Mouse (Mus musculus): ENCODE data around the gene Eml6. TPM values are rescaled to one million over a fixed set of nuclear protein-coding genes. Genes with fewer than 3 reads are reported as not detected.

Gene Eml6
- polyA plus RNA-seq, 1 experiment from 2014 or later = 1.1 TPM

DNA sequence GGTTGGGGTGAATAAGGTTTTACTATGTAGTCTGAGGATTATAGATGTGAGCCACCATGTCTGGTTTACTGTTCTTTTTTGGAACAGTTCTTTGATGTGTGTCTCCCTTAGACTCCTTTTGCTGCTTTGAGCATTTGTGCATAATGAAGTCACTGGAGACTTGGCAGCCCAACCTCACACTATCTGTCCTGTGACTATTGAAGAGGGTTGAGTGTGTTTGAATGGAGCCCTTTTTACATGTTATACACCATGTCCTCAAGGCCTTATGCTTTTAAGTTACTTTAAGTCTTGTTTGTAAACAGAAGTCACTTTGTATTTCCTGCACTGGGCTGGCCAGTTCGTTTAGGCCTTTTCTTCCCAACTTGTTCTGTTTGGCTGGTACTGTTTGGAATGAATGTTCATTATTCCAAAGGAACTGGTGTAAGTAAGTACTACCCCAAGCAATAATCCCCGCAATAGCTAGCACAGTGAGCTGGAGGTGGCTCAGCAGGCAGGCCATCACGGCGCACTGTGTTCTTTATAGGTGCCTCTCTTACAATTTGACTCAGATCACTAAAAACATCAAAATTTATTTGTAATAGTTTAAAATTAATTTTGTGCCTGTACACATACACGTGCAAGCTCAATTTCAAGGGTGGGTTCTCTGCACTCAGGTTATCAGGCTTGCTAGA, 280.9 kb downstream of the Eml6 start:
- ATAC-seq (ENCODE audit: insufficient read depth, low FRiP score, low TSS enrichment) (no peak), DNase-seq (ENCODE audit: low spot score) (no peak)

DNA sequence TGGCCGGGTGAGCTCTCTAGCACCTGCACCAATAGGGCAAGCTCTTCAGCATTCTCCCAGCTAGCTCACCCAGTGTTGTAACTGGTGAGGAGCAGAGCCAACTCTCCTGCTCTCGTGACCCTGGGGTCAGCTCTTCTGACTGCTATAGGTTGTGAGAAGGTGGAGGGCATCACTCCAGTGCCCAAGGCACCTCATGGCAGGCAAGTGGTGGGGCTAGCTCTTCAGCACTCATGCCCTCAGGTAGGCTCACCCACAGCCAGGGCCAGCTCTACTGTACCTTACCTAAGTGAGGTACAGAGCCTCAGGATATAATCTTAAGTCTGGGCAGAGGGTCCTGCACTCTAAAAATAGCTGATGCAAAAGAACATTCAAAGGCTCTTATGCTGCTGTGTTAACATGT, 286.1 kb downstream of the Eml6 start:
- WGBS = 91% methylated on average over 2 of the region's 2 CpGs
- DNase-seq (ENCODE audit: low spot score) (no peak), ATAC-seq (ENCODE audit: insufficient read depth, low FRiP score, low TSS enrichment) (no peak)
- Histone ChIP-seq H3K9me3 (ENCODE audit: control insufficient read depth, low read length) (no peaks in the 10 kb centered on the region), H3K4me1 (ENCODE audit: control insufficient read depth, insufficient read depth, low read length) (no peaks in the 10 kb centered on the region), H3K9ac (ENCODE audit: low read length) (no peak overlapping the region), H3K27me3 (ENCODE audit: control insufficient read depth, insufficient read depth, low read length) (no peaks in the 10 kb centered on the region), H3K4me2 (ENCODE audit: low read depth) (no peak overlapping the region), H3K4me3 (ENCODE audit: low read depth, low read length) (no peak overlapping the region), H3K36me3 (ENCODE audit: control insufficient read depth, insufficient read depth, low read length) (peaks cover 2% of the 10 kb centered on the region; the same call in 1 of the 2 replicates), H3K27ac (ENCODE audit: low read depth, low read length) (no peak overlapping the region)

More for the DNA sequence above, 280.9 kb downstream of the Eml6 start:
- no peak overlapping the region for H3K27ac ChIP-seq (ENCODE audit: low read depth, low read length)
- no peaks in the 10 kb centered on the region for H3K9me3 ChIP-seq (ENCODE audit: control insufficient read depth, low read length)
- 94% methylated on average over 5 of the region's 5 CpGs for WGBS
- no peaks in the 10 kb centered on the region for H3K4me1 ChIP-seq (ENCODE audit: control insufficient read depth, insufficient read depth, low read length)
- H3K4me3 ChIP-seq (ENCODE audit: low read depth, low read length) = no peak overlapping the region
- H3K4me2 ChIP-seq (ENCODE audit: low read depth) = no peak overlapping the region
- H3K27me3 ChIP-seq (ENCODE audit: control insufficient read depth, insufficient read depth, low read length) = no peaks in the 10 kb centered on the region
- H3K36me3 ChIP-seq (ENCODE audit: control insufficient read depth, insufficient read depth, low read length) = peaks cover 8% of the 10 kb centered on the region
- no peak overlapping the region for H3K9ac ChIP-seq (ENCODE audit: low read length)

GRCm38 (mm10) chr11:29727901-29728300, 297.9 kb downstream of the Eml6 start:
- Histone ChIP-seq H3K4me1 (ENCODE audit: control insufficient read depth, insufficient read depth, low read length) (no peaks in the 10 kb centered on the region), H3K4me2 (ENCODE audit: low read depth) (no peak overlapping the region), H3K9ac (ENCODE audit: low read length) (no peak overlapping the region), H3K36me3 (ENCODE audit: control insufficient read depth, insufficient read depth, low read length) (no peaks in the 10 kb centered on the region), H3K4me3 (ENCODE audit: low read depth, low read length) (no peak overlapping the region), H3K27me3 (ENCODE audit: control insufficient read depth, insufficient read depth, low read length) (no peaks in the 10 kb centered on the region), H3K27ac (ENCODE audit: low read depth, low read length) (no peak overlapping the region), H3K9me3 (ENCODE audit: control insufficient read depth, low read length) (no peaks in the 10 kb centered on the region)
- DNase-seq (ENCODE audit: low spot score) (no peak), ATAC-seq (ENCODE audit: insufficient read depth, low FRiP score, low TSS enrichment) (no peak)
- WGBS = 98% methylated on average over 1 of the region's 1 CpGs

DNA sequence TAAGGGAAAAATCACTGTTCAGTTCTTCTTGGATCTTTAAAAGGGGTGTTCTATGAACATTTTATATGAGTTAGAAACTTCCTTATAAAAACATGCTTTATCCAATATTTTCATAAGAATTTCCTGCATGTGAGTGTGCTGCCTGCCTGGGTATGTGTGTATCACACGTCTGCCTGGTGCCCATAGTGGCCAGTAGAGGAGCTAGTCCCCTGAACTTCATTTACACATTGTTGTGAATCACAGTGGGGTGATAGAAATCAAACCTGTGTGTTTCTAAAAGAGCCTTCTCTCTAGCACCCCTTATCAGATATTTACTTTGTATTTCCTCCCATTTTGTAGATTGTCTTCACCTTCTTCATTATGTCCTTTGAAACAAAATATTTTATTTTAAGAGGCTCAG, 300.2 kb downstream of the Eml6 start:
- Histone ChIP-seq H3K4me1 (ENCODE audit: control insufficient read depth, insufficient read depth, low read length) (no peaks in the 10 kb centered on the region), H3K9ac (ENCODE audit: low read length) (no peak overlapping the region), H3K4me3 (ENCODE audit: low read depth, low read length) (no peak overlapping the region), H3K9me3 (ENCODE audit: control insufficient read depth, low read length) (no peaks in the 10 kb centered on the region), H3K36me3 (ENCODE audit: control insufficient read depth, insufficient read depth, low read length) (no peaks in the 10 kb centered on the region), H3K27ac (ENCODE audit: low read depth, low read length) (no peak overlapping the region), H3K27me3 (ENCODE audit: control insufficient read depth, insufficient read depth, low read length) (no peaks in the 10 kb centered on the region), H3K4me2 (ENCODE audit: low read depth) (no peak overlapping the region)
- DNase-seq (ENCODE audit: low spot score) (no peak), ATAC-seq (ENCODE audit: insufficient read depth, low FRiP score, low TSS enrichment) (no peak)
- WGBS = 67% methylated on average over 1 of the region's 1 CpGs

DNA sequence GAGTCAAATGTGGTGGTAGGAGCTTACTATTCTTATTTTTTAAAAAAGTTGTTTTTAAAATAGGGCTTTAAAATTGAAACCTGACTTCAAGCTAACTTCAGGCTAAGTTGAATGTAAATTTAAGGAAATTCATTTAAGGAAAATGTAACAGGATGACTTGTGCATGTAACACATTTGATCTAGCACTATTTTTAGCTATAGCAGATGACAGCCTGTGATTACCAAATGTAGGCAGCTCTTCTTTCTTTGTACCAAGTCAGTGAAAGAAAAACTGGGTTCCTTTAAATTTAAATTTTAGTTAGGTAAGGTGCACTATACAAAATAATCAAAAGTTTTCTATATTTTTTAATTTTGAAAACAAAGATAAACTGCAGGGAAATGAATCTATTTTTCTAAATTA, 300.7 kb downstream of the Eml6 start:
- no peaks in the 10 kb centered on the region for H3K9me3 ChIP-seq (ENCODE audit: control insufficient read depth, low read length)
- no peak overlapping the region for H3K4me3 ChIP-seq (ENCODE audit: low read depth, low read length)
- no peaks in the 10 kb centered on the region for H3K36me3 ChIP-seq (ENCODE audit: control insufficient read depth, insufficient read depth, low read length)
- ATAC-seq (ENCODE audit: insufficient read depth, low FRiP score, low TSS enrichment) (no peak), DNase-seq (ENCODE audit: low spot score) (no peak)
- H3K27ac ChIP-seq (ENCODE audit: low read depth, low read length) = no peak overlapping the region
- no peak overlapping the region for H3K4me2 ChIP-seq (ENCODE audit: low read depth)
- H3K4me1 ChIP-seq (ENCODE audit: control insufficient read depth, insufficient read depth, low read length) = no peaks in the 10 kb centered on the region
- no peaks in the 10 kb centered on the region for H3K27me3 ChIP-seq (ENCODE audit: control insufficient read depth, insufficient read depth, low read length)
- no peak overlapping the region for H3K9ac ChIP-seq (ENCODE audit: low read length)

DNA sequence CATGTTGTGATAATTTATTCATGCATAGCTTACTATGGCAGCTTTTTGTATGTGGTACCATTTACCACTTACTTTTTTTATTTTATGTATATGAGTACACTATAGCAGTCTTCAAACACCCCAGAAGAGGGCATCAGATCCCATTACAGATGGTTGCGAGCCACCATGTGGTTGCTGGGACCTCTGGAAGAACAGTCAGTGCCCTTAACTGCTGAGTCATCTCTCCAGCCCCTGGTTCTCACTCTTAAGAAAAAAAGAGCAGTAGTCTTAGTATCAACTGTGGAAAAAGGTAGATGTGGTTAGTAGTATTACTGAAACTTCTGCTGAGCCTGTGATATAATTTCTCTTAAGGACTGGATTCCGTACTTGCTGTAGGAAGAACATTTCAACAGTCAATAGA, 301.6 kb downstream of the Eml6 start:
- no peak for DNase-seq (ENCODE audit: low spot score)
- H3K27ac ChIP-seq (ENCODE audit: low read depth, low read length) = no peak overlapping the region

GRCm38 (mm10) chr11:29719597-29719996, 306.2 kb downstream of the Eml6 start:
- ATAC-seq (ENCODE audit: insufficient read depth, low FRiP score, low TSS enrichment) = no peak
- DNase-seq (ENCODE audit: low spot score) = no peak
- Histone ChIP-seq H3K27ac (ENCODE audit: low read depth, low read length) (no peak overlapping the region), H3K4me1 (ENCODE audit: control insufficient read depth, insufficient read depth, low read length) (no peaks in the 10 kb centered on the region), H3K27me3 (ENCODE audit: control insufficient read depth, insufficient read depth, low read length) (no peaks in the 10 kb centered on the region), H3K4me3 (ENCODE audit: low read depth, low read length) (no peak overlapping the region), H3K9me3 (ENCODE audit: control insufficient read depth, low read length) (no peaks in the 10 kb centered on the region), H3K4me2 (ENCODE audit: low read depth) (no peak overlapping the region), H3K9ac (ENCODE audit: low read length) (no peak overlapping the region), H3K36me3 (ENCODE audit: control insufficient read depth, insufficient read depth, low read length) (no peaks in the 10 kb centered on the region)
- WGBS = 90% methylated on average over 1 of the region's 1 CpGs

More for the DNA sequence above, 301.6 kb downstream of the Eml6 start:
- Histone ChIP-seq H3K9me3 (ENCODE audit: control insufficient read depth, low read length) (no peaks in the 10 kb centered on the region), H3K4me1 (ENCODE audit: control insufficient read depth, insufficient read depth, low read length) (no peaks in the 10 kb centered on the region), H3K9ac (ENCODE audit: low read length) (no peak overlapping the region), H3K36me3 (ENCODE audit: control insufficient read depth, insufficient read depth, low read length) (no peaks in the 10 kb centered on the region), H3K4me2 (ENCODE audit: low read depth) (no peak overlapping the region), H3K27me3 (ENCODE audit: control insufficient read depth, insufficient read depth, low read length) (no peaks in the 10 kb centered on the region), H3K4me3 (ENCODE audit: low read depth, low read length) (no peak overlapping the region)
- WGBS = 95% methylated on average over 2 of the region's 2 CpGs
- ATAC-seq (ENCODE audit: insufficient read depth, low FRiP score, low TSS enrichment) = no peak

DNA sequence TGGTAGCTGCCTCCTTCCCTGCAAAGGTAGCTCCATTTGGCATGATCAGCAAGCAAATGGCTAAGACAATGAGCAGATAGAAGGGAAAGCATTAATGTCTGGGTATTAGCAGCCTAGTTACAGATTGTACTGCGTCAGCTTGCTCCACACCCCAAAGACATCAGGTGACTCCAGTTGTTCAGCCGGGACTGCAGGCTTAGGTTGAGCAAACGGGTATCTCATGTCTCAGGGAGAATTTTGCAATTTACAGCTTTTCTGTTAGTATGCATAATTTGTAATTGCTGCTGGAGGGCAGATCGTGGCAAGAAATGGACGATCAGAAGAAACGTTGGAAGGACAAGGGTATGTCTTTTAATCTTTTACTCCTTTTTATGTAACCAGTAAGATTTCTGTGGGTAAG, 307.3 kb downstream of the Eml6 start:
- H3K9ac ChIP-seq (ENCODE audit: low read length) = no peak overlapping the region
- H3K27ac ChIP-seq (ENCODE audit: low read depth, low read length) = no peak overlapping the region
- H3K4me2 ChIP-seq (ENCODE audit: low read depth) = no peak overlapping the region
- WGBS = 77% methylated on average over 6 of the region's 6 CpGs
- DNase-seq (ENCODE audit: low spot score) (no peak), ATAC-seq (ENCODE audit: insufficient read depth, low FRiP score, low TSS enrichment) (no peak)
- no peaks in the 10 kb centered on the region for H3K27me3 ChIP-seq (ENCODE audit: control insufficient read depth, insufficient read depth, low read length)
- H3K36me3 ChIP-seq (ENCODE audit: control insufficient read depth, insufficient read depth, low read length) = no peaks in the 10 kb centered on the region
- H3K4me1 ChIP-seq (ENCODE audit: control insufficient read depth, insufficient read depth, low read length) = no peaks in the 10 kb centered on the region
- H3K4me3 ChIP-seq (ENCODE audit: low read depth, low read length) = no peak overlapping the region
- H3K9me3 ChIP-seq (ENCODE audit: control insufficient read depth, low read length) = no peaks in the 10 kb centered on the region

DNA sequence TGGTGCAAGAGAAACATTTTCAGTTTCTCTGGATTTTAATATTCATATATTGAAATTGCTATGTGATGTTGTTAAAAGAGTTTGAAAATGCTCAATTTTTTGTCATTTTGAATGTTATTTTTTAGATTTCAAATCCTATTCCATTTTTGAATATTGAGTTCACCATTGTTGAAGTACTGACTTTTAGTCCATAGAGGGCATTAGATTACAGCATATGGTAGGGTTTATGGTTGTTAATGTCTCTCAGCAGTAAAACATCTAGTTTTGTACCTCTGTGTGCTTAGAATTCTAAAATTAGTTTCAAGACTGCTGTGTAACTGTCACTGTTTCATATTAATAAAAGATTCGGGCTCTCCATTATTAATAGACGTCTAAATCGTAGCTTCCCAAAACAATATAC, 310.3 kb downstream of the Eml6 start:
- no peak overlapping the region for H3K4me3 ChIP-seq (ENCODE audit: low read depth, low read length)
- no peak overlapping the region for H3K27ac ChIP-seq (ENCODE audit: low read depth, low read length)
- H3K27me3 ChIP-seq (ENCODE audit: control insufficient read depth, insufficient read depth, low read length) = no peaks in the 10 kb centered on the region
- DNase-seq (ENCODE audit: low spot score) = no peak
- H3K9ac ChIP-seq (ENCODE audit: low read length) = no peak overlapping the region
- H3K4me2 ChIP-seq (ENCODE audit: low read depth) = no peak overlapping the region
- ATAC-seq (ENCODE audit: insufficient read depth, low FRiP score, low TSS enrichment) = no peak
- H3K4me1 ChIP-seq (ENCODE audit: control insufficient read depth, insufficient read depth, low read length) = no peaks in the 10 kb centered on the region
- H3K9me3 ChIP-seq (ENCODE audit: control insufficient read depth, low read length) = no peaks in the 10 kb centered on the region
- 89% methylated on average over 3 of the region's 3 CpGs for WGBS
- H3K36me3 ChIP-seq (ENCODE audit: control insufficient read depth, insufficient read depth, low read length) = no peaks in the 10 kb centered on the region
